Mouse (Mus musculus) heart, postnatal 14 days (tissue): ENCODE measurements around the gene Hoxa10. TPM values are rescaled to one million over a fixed set of nuclear protein-coding genes. Genes with fewer than 3 reads are reported as not detected.

ENCODE experiments used
- DNase-seq, 2 experiments: peaks; one replicate each; pipeline ENCODE4 v3.0.0; 2021 to 2022
- intact Hi-C: fragments of 180-260 bp; cut with DNase I; formaldehyde crosslinking; loops from one replicate; pipeline ENCODE4 v1.15.1; 2025
- total RNA-seq, 2 experiments: library from RNA; stranded (reverse); gene quantifications; 2 replicates each; pipeline ENCODE4 v1.2.3; 2021

Hoxa10 gene
- total RNA-seq, 2 experiments from 2014 or later, result not detected

- intact Hi-C loops, result no loop called here
- no peak for DNase-seq
Measured at GRCm38 (mm10) chr6:52247766-52248637, 7.3 kb upstream of the Hoxa10 start.

GRCm38 (mm10) chr6:52246916-52247315 lies 6.3 kb upstream of the Hoxa10 start:
- no peak for DNase-seq
- intact Hi-C loops, result no loop called here

GRCm38 (mm10) chr6:52246403-52246803 lies 5.7 kb upstream of the Hoxa10 start:
- intact Hi-C loops, result no loop called here

GRCm38 (mm10) chr6:52245757-52246142 lies 5.1 kb upstream of the Hoxa10 start, which contains the start of gene Hoxa11:
TSS of gene Hoxa11 (minus strand) at chr6:52245810.
- intact Hi-C loops, result no loop called here
- no peak for DNase-seq

More at GRCm38 (mm10) chr6:52246403-52246803, 5.7 kb upstream of the Hoxa10 start:
- DNase-seq, result no peak

GRCm38 (mm10) chr6:52245040-52245756 lies 4.5 kb upstream of the Hoxa10 start:
- intact Hi-C loops, result no loop called here
- DNase-seq, result no peak

- intact Hi-C loops, result no loop called here
- no peak for DNase-seq
Measured at GRCm38 (mm10) chr6:52244471-52245039, 3.9 kb upstream of the Hoxa10 start.

- DNase-seq, result no peak
- intact Hi-C loops, result no loop called here
Measured at GRCm38 (mm10) chr6:52243681-52244121, 3.0 kb upstream of the Hoxa10 start.

- DNase-seq, result peak in 1 of 2 experiments; percentile 0
- intact Hi-C loops, result no loop called here
Measured at GRCm38 (mm10) chr6:52242801-52243332, 2.2 kb upstream of the Hoxa10 start.

GRCm38 (mm10) chr6:52241001-52241621 lies 457 bp upstream of the Hoxa10 start:
- no peak for DNase-seq
- intact Hi-C loops, result no loop called here

- no peak for DNase-seq
- intact Hi-C loops, result no loop called here
Measured at GRCm38 (mm10) chr6:52239625-52240388, 847 bp downstream of the Hoxa10 start.

- peak in 1 of 2 experiments; percentile 2 for DNase-seq
- intact Hi-C loops, result no loop called here
Measured at GRCm38 (mm10) chr6:52238976-52239375, 1.7 kb downstream of the Hoxa10 start.

GRCm38 (mm10) chr6:52238155-52238545 lies 2.5 kb downstream of the Hoxa10 start:
- DNase-seq, result peak in 1 of 2 experiments; percentile 1
- intact Hi-C loops, result no loop called here

GRCm38 (mm10) chr6:52237346-52238154 lies 3.1 kb downstream of the Hoxa10 start:
- intact Hi-C loops, result no loop called here
- DNase-seq, result peak in 1 of 2 experiments; percentile 1

GRCm38 (mm10) chr6:52236806-52237205 lies 3.8 kb downstream of the Hoxa10 start:
- DNase-seq, result no peak
- intact Hi-C loops, result no loop called here

GRCm38 (mm10) chr6:52235866-52236265 lies 4.8 kb downstream of the Hoxa10 start:
- no peak for DNase-seq
- intact Hi-C loops, result no loop called here

- DNase-seq, result no peak
- intact Hi-C loops, result no loop called here
Measured at GRCm38 (mm10) chr6:52235267-52235666, 5.4 kb downstream of the Hoxa10 start.

- intact Hi-C loops, result no loop called here
- peak in 1 of 2 experiments; percentile 1 for DNase-seq
Measured at GRCm38 (mm10) chr6:52234428-52235140, 6.1 kb downstream of the Hoxa10 start.
